Mouse (Mus musculus): ENCODE data around the gene Grid1. TPM values are rescaled to one million over a fixed set of nuclear protein-coding genes. Genes with fewer than 3 reads are reported as not detected.

Grid1 gene
- polyA plus RNA-seq, 1 experiment from 2014 or later: 0.81 TPM

- H3K4me3 ChIP-seq: no peak overlapping the region
- 82% methylated on average over 8 of the region's 8 CpGs for WGBS
- no peak overlapping the region for H3K27ac ChIP-seq
- 0 out of 2 replicates have a peak, but pooled peaks cover 3% of the 10 kb centered on the region for H3K4me1 ChIP-seq
- no peak for ATAC-seq (ENCODE audit: insufficient number of reproducible peaks, insufficient read depth, low FRiP score, low TSS enrichment, low read depth)
- no peaks in the 10 kb centered on the region for H3K36me3 ChIP-seq
- H3K9ac ChIP-seq: no peak overlapping the region
- H3K4me2 ChIP-seq: no peak overlapping the region
- no peaks in the 10 kb centered on the region for H3K27me3 ChIP-seq
- no peaks in the 10 kb centered on the region for H3K9me3 ChIP-seq
Measured at GRCm38 (mm10) chr14:34930040-34930719, 110.3 kb downstream of the Grid1 start.

- 32% methylated on average over 4 of the region's 4 CpGs for WGBS
- ATAC-seq (ENCODE audit: insufficient number of reproducible peaks, insufficient read depth, low FRiP score, low TSS enrichment, low read depth): no peak
- H3K9me3 ChIP-seq: no peaks in the 10 kb centered on the region
- H3K27ac ChIP-seq: no peak overlapping the region
- H3K4me2 ChIP-seq: no peak overlapping the region
- H3K4me3 ChIP-seq: no peak overlapping the region
- H3K36me3 ChIP-seq: no peaks in the 10 kb centered on the region
- H3K9ac ChIP-seq: no peak overlapping the region
- H3K4me1 ChIP-seq: 0 out of 2 replicates have a peak, but pooled peaks cover 3% of the 10 kb centered on the region
- no peaks in the 10 kb centered on the region for H3K27me3 ChIP-seq
Measured at GRCm38 (mm10) chr14:34933197-34933596, 113.3 kb downstream of the Grid1 start.

GRCm38 (mm10) chr14:34936192-34936770 lies 116.4 kb downstream of the Grid1 start:
- Histone ChIP-seq H3K4me2 (no peak overlapping the region), H3K27ac (no peak overlapping the region), H3K9me3 (no peaks in the 10 kb centered on the region), H3K4me3 (no peak overlapping the region), H3K9ac (no peak overlapping the region), H3K27me3 (no peaks in the 10 kb centered on the region), H3K4me1 (0 out of 2 replicates have a peak, but pooled peaks cover 3% of the 10 kb centered on the region), H3K36me3 (no peaks in the 10 kb centered on the region)
- 64% methylated on average over 13 of the region's 13 CpGs for WGBS
- ATAC-seq (ENCODE audit: insufficient number of reproducible peaks, insufficient read depth, low FRiP score, low TSS enrichment, low read depth): no peak

- no peaks in the 10 kb centered on the region for H3K36me3 ChIP-seq
- H3K4me1 ChIP-seq: no peaks in the 10 kb centered on the region
- no peak overlapping the region for H3K9ac ChIP-seq
- ATAC-seq (ENCODE audit: insufficient number of reproducible peaks, insufficient read depth, low FRiP score, low TSS enrichment, low read depth): no peak
- H3K4me3 ChIP-seq: no peak overlapping the region
- WGBS: 92% methylated on average over 14 of the region's 14 CpGs
- no peaks in the 10 kb centered on the region for H3K27me3 ChIP-seq
- H3K9me3 ChIP-seq: no peaks in the 10 kb centered on the region
- H3K4me2 ChIP-seq: no peak overlapping the region
- no peak overlapping the region for H3K27ac ChIP-seq
Measured at GRCm38 (mm10) chr14:34944390-34944979, 124.6 kb downstream of the Grid1 start.

GRCm38 (mm10) chr14:34945471-34946313 lies 125.8 kb downstream of the Grid1 start:
- WGBS: 84% methylated on average over 17 of the region's 17 CpGs
- ATAC-seq (ENCODE audit: insufficient number of reproducible peaks, insufficient read depth, low FRiP score, low TSS enrichment, low read depth): no peak
- H3K9me3 ChIP-seq: no peaks in the 10 kb centered on the region

GRCm38 (mm10) chr14:34946314-34946583 lies 126.3 kb downstream of the Grid1 start:
- Histone ChIP-seq H3K9ac (no peak overlapping the region), H3K4me1 (no peaks in the 10 kb centered on the region), H3K4me3 (no peak overlapping the region), H3K27me3 (no peaks in the 10 kb centered on the region), H3K4me2 (no peak overlapping the region), H3K27ac (no peak overlapping the region), H3K36me3 (no peaks in the 10 kb centered on the region), H3K9me3 (no peaks in the 10 kb centered on the region)
- WGBS: 76% methylated on average over 2 of the region's 2 CpGs
- ATAC-seq (ENCODE audit: insufficient number of reproducible peaks, insufficient read depth, low FRiP score, low TSS enrichment, low read depth): no peak

More at GRCm38 (mm10) chr14:34945471-34946313, 125.8 kb downstream of the Grid1 start:
- H3K27me3 ChIP-seq: no peaks in the 10 kb centered on the region
- no peak overlapping the region for H3K4me2 ChIP-seq
- no peak overlapping the region for H3K4me3 ChIP-seq
- H3K27ac ChIP-seq: no peak overlapping the region
- H3K36me3 ChIP-seq: no peaks in the 10 kb centered on the region
- H3K9ac ChIP-seq: no peak overlapping the region
- no peaks in the 10 kb centered on the region for H3K4me1 ChIP-seq

- no peak for ATAC-seq (ENCODE audit: insufficient number of reproducible peaks, insufficient read depth, low FRiP score, low TSS enrichment, low read depth)
- Histone ChIP-seq H3K27me3 (no peaks in the 10 kb centered on the region), H3K4me2 (no peak overlapping the region), H3K9ac (no peak overlapping the region), H3K9me3 (no peaks in the 10 kb centered on the region), H3K36me3 (no peaks in the 10 kb centered on the region), H3K27ac (no peak overlapping the region), H3K4me3 (no peak overlapping the region), H3K4me1 (no peaks in the 10 kb centered on the region)
- 80% methylated on average over 6 of the region's 6 CpGs for WGBS
Measured at GRCm38 (mm10) chr14:34948249-34948648, 128.3 kb downstream of the Grid1 start.

- no peaks in the 10 kb centered on the region for H3K27me3 ChIP-seq
- no peak overlapping the region for H3K4me2 ChIP-seq
- 43% methylated on average over 3 of the region's 3 CpGs for WGBS
- no peak overlapping the region for H3K9ac ChIP-seq
- no peaks in the 10 kb centered on the region for H3K36me3 ChIP-seq
- no peaks in the 10 kb centered on the region for H3K4me1 ChIP-seq
- ATAC-seq (ENCODE audit: insufficient number of reproducible peaks, insufficient read depth, low FRiP score, low TSS enrichment, low read depth): no peak
- no peak overlapping the region for H3K4me3 ChIP-seq
- no peaks in the 10 kb centered on the region for H3K9me3 ChIP-seq
- H3K27ac ChIP-seq: no peak overlapping the region
Measured at GRCm38 (mm10) chr14:34952311-34952710, 132.4 kb downstream of the Grid1 start.

GRCm38 (mm10) chr14:34953566-34953965 lies 133.7 kb downstream of the Grid1 start:
- no peak overlapping the region for H3K27ac ChIP-seq
- no peaks in the 10 kb centered on the region for H3K36me3 ChIP-seq
- no peaks in the 10 kb centered on the region for H3K27me3 ChIP-seq
- H3K4me2 ChIP-seq: no peak overlapping the region
- no peaks in the 10 kb centered on the region for H3K4me1 ChIP-seq
- H3K9me3 ChIP-seq: no peaks in the 10 kb centered on the region
- 92% methylated on average over 9 of the region's 9 CpGs for WGBS
- no peak overlapping the region for H3K9ac ChIP-seq
- no peak for ATAC-seq (ENCODE audit: insufficient number of reproducible peaks, insufficient read depth, low FRiP score, low TSS enrichment, low read depth)
- no peak overlapping the region for H3K4me3 ChIP-seq

- no peak overlapping the region for H3K4me3 ChIP-seq
- no peaks in the 10 kb centered on the region for H3K36me3 ChIP-seq
- H3K4me2 ChIP-seq: no peak overlapping the region
- H3K27ac ChIP-seq: no peak overlapping the region
- WGBS: 82% methylated on average over 1 of the region's 1 CpGs
- no peak for ATAC-seq (ENCODE audit: insufficient number of reproducible peaks, insufficient read depth, low FRiP score, low TSS enrichment, low read depth)
- H3K9me3 ChIP-seq: no peaks in the 10 kb centered on the region
- no peaks in the 10 kb centered on the region for H3K27me3 ChIP-seq
- H3K9ac ChIP-seq: no peak overlapping the region
- H3K4me1 ChIP-seq: no peaks in the 10 kb centered on the region
Measured at GRCm38 (mm10) chr14:34955689-34956088, 135.8 kb downstream of the Grid1 start.

GRCm38 (mm10) chr14:34960227-34960626 lies 140.3 kb downstream of the Grid1 start:
- H3K27me3 ChIP-seq: no peaks in the 10 kb centered on the region
- no peaks in the 10 kb centered on the region for H3K9me3 ChIP-seq
- WGBS: 49% methylated on average over 6 of the region's 6 CpGs
- ATAC-seq (ENCODE audit: insufficient number of reproducible peaks, insufficient read depth, low FRiP score, low TSS enrichment, low read depth): no peak
- no peak overlapping the region for H3K4me2 ChIP-seq
- H3K36me3 ChIP-seq: no peaks in the 10 kb centered on the region
- H3K9ac ChIP-seq: no peak overlapping the region
- H3K4me1 ChIP-seq: 0 out of 2 replicates have a peak, but pooled peaks cover 4% of the 10 kb centered on the region
- no peak overlapping the region for H3K27ac ChIP-seq
- no peak overlapping the region for H3K4me3 ChIP-seq

Data from embryonic facial prominence, embryonic 13.5 days (tissue).